Mouse (Mus musculus): ENCODE data around the gene Acot11. TPM values are rescaled to one million over a fixed set of nuclear protein-coding genes. Genes with fewer than 3 reads are reported as not detected.
"Not testable (repeated sequence)": the region's sequence is repeated elsewhere in the genome, so short reads cannot be mapped to it uniquely, and the experiment has no call there.

Gene Acot11
- total RNA-seq, 1 experiment from 2014 or later: 2.4 TPM

GRCm38 (mm10) chr4:106785753-106786540 lies 18.9 kb downstream of the Acot11 start:
- ATAC-seq (ENCODE audit: extremely low read depth, insufficient number of reproducible peaks, low FRiP score, poor library complexity, severe bottlenecking): no peak

DNA sequence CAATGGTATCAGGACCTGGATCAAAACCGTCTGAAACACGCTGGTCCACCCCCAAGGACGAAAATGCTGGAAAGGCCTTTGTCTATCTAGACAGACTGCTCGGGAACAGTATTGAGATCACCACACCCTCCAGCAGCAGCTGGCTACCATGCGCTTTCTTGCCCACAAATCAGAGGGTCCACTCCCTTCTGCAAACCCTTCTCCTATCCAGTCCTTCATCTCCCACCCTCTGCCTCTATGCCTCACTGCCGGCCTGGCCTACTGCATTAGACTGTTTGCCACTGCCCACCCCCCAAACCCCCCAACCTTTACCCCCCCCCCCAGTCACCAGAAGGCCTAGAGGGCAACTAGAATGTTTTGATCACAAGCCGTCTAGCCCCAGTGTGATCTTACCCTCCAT lies 19.5 kb downstream of the Acot11 start:
- no peak for ATAC-seq (ENCODE audit: extremely low read depth, insufficient number of reproducible peaks, low FRiP score, poor library complexity, severe bottlenecking)

GRCm38 (mm10) chr4:106784806-106785205 lies 20.0 kb downstream of the Acot11 start:
- ATAC-seq (ENCODE audit: extremely low read depth, insufficient number of reproducible peaks, low FRiP score, poor library complexity, severe bottlenecking): no peak

- ATAC-seq (ENCODE audit: extremely low read depth, insufficient number of reproducible peaks, low FRiP score, poor library complexity, severe bottlenecking): no peak
These were observed 21.7 kb downstream of the Acot11 start for GRCm38 (mm10) chr4:106783137-106783536.

DNA sequence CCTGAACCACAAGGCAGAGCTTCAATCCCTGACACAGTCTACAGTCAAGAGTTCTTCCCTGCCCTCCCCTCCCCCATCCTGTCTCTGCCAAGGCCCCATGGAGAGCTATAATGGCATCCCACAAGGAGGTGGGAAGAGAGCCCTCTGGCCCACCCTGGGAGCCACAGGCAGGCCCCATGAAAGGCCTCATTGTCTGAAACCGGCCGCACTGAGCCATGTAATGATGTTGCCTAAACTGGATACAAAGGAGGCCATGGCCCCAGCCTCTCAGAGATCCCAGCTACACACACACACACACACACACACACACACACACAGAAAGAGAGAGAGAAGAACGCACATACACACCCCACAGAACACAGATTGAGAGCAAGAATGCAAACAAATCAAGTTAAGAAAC lies 24.8 kb downstream of the Acot11 start:
- ATAC-seq (ENCODE audit: extremely low read depth, insufficient number of reproducible peaks, low FRiP score, poor library complexity, severe bottlenecking): no peak

DNA sequence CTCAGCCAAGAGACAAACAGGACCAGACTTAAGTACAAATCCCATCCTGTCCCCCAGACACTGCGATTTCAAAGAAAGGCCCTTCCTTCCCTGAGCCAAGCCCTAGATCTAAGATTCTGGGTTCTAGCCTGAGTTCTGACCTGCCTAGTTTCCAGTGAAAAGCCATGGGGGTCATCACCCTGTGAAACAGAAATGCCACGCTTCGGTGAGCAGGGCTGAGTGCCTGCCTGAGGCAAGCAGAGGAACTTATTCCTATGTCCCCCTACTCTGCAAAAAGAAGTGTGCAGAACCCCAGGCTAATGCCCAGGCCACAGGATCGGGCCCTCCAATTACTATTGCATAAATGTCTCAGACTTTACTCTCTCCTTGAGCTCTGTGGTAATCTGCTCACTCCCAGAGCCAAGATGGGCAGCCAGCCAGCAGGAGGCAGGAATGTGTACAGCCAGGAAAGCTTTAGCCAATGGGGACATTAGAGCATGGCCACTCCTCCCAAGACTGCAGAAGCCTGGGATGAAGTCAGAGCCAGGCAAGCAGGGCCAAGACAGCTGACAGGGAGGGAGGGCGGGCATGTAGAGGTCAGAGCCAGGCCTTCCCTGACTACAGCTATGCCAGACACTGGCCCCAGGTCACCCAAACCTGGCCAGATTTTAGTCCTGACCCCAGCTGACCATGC lies 26.5 kb downstream of the Acot11 start:
- ATAC-seq (ENCODE audit: extremely low read depth, insufficient number of reproducible peaks, low FRiP score, poor library complexity, severe bottlenecking): no peak

GRCm38 (mm10) chr4:106776998-106777397 lies 27.8 kb downstream of the Acot11 start:
- no peak for ATAC-seq (ENCODE audit: extremely low read depth, insufficient number of reproducible peaks, low FRiP score, poor library complexity, severe bottlenecking)

DNA sequence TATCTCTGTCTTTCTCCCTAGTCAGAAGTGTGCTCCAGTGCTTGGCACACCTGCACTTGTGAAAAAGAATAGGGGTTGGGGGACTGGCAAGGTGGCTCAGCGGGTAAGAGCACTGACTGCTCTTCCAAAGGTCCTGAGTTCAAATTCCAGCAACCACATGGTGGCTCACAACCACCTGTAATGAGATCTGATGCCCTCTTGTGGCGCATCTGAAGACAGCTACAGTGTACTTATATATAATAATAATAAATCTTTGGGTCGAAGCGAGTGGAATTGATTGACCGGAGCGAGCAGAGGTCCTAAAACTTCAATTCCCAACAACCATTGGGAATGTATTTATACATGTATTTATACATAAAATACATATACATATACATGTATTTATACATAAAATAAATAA lies 29.0 kb downstream of the Acot11 start:
- not testable (repeated sequence) for ATAC-seq (ENCODE audit: extremely low read depth, insufficient number of reproducible peaks, low FRiP score, poor library complexity, severe bottlenecking)

DNA sequence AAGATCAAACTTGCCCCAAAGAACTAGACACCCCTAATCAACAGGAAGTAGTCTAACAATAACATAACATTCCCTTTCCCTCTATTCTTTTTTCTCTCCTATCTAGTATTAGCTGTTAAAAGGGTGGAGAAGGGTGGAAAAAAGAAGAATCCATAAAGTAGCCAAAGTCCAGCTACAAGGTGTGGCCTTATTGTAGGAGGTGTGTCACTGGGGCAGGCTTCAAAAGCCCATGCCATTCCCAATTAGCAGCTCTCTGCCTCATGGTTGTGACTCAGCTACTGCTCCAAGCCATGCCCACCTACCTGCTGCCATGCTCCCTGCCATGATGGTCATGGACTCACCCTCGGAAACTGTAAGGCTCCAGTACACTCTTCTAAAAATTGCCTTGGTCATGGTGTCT lies 32.2 kb downstream of the Acot11 start:
- ATAC-seq (ENCODE audit: extremely low read depth, insufficient number of reproducible peaks, low FRiP score, poor library complexity, severe bottlenecking): no peak

DNA sequence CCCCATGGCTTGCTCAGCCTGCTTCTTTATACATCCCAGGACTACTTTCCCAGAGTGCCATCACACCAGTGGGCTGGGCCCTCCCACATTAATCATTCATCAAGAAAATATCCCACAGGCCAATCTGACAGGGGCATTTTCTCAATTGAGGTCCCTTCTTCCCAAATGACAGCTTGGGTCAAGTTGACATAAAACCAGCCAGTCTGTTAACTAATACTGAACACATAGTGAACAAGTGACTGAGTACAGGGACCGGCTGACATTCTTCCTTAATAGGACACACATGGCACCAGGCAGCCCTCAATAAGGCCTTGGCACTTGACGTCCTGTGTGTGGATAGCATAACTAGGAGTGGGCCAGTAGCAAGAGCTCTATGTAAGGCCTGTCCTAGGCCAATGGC lies 35.5 kb downstream of the Acot11 start:
- no peak for ATAC-seq (ENCODE audit: extremely low read depth, insufficient number of reproducible peaks, low FRiP score, poor library complexity, severe bottlenecking)

GRCm38 (mm10) chr4:106764166-106764565 lies 40.6 kb downstream of the Acot11 start:
- no peak for ATAC-seq (ENCODE audit: extremely low read depth, insufficient number of reproducible peaks, low FRiP score, poor library complexity, severe bottlenecking)

DNA sequence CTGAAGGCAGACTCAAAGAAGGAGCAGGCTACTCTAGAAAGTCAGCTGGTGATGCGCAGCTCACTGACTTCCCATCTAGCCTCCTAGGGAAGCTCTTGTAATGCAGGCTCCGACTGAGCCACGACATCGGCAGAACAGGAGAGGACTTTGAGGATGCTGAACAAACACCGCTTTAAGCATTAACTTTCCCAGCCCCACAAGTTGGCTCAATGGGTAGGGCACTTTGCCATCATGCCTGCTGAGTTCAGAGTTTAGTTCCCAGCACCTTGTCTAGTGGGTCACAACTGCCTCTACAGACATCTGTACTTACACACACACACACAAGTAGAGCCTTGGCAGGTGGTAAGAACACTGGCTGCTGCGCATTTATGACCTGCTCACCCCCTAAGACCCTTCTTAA lies 53.1 kb downstream of the Acot11 start:
- ATAC-seq (ENCODE audit: extremely low read depth, insufficient number of reproducible peaks, low FRiP score, poor library complexity, severe bottlenecking): no peak

DNA sequence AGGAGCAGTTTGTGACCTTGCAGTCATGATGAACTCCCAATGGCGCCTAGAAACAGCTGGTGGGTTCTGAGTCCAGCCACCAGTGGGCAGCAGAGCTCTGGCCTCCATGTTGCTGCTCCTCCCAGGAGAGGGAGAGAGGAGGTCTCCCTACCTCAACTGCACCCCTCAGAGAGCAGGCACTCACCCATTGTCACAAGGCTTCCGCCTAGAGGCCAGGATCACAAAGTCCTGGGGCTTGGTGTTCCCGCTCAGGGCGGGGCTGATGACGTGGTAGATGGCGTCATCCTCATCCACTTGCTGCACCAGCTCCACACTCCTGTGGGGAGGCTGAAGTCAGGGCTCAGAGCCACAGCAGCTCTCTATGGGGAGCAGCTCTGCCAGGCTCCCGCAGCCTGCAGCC lies 55.1 kb downstream of the Acot11 start:
- no peak for ATAC-seq (ENCODE audit: extremely low read depth, insufficient number of reproducible peaks, low FRiP score, poor library complexity, severe bottlenecking)

- ATAC-seq (ENCODE audit: extremely low read depth, insufficient number of reproducible peaks, low FRiP score, poor library complexity, severe bottlenecking): no peak
These were observed 57.7 kb downstream of the Acot11 start for GRCm38 (mm10) chr4:106747001-106747580.

DNA sequence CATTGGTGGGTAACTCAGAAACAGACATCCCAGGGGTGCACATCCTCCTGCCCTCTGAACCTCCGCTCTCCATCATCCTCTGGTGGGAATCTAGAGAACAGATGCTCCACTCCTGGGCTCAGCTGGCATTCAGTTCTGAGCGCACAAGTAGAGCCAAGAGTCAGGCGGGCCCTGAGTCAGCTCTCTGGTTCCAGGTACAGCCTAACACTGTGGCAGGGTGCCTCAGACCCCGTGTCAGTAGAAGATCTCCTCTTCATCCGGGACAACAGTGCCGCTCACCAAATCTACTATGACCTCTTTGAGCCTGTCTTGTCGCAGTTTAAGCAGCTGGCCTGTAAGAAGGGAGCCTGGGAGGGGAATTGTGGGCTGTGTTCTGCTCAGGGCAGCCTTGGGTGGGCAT lies 58.9 kb downstream of the Acot11 start:
- no peak for ATAC-seq (ENCODE audit: extremely low read depth, insufficient number of reproducible peaks, low FRiP score, poor library complexity, severe bottlenecking)

GRCm38 (mm10) chr4:106737904-106738303 lies 66.9 kb downstream of the Acot11 start:
- no peak for ATAC-seq (ENCODE audit: extremely low read depth, insufficient number of reproducible peaks, low FRiP score, poor library complexity, severe bottlenecking)

DNA sequence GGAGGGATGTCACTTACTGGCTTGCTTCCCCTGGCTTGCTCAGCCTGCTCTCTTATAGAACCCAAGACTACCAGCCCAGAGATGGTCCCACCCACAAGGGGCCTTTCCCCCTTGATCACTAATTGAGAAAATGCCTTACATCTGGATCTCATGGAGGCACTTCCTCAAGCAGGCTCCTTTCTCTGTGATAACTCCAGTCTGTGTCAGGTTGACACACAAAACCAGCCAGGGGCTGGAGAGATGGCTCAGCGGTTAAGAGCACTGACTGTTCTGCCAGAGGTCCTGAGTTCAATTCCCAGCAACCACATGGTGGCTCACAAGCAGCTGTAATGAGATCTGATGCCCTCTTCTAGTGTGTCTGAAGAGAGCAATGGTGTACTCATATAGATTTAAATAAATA lies 67.9 kb downstream of the Acot11 start:
- not testable (repeated sequence) for ATAC-seq (ENCODE audit: extremely low read depth, insufficient number of reproducible peaks, low FRiP score, poor library complexity, severe bottlenecking)

GRCm38 (mm10) chr4:106733636-106734035 lies 71.2 kb downstream of the Acot11 start, which contains the start of gene Fam151a:
Fam151a (plus strand) TSS chr4:106733889.
- no peak for ATAC-seq (ENCODE audit: extremely low read depth, insufficient number of reproducible peaks, low FRiP score, poor library complexity, severe bottlenecking)

DNA sequence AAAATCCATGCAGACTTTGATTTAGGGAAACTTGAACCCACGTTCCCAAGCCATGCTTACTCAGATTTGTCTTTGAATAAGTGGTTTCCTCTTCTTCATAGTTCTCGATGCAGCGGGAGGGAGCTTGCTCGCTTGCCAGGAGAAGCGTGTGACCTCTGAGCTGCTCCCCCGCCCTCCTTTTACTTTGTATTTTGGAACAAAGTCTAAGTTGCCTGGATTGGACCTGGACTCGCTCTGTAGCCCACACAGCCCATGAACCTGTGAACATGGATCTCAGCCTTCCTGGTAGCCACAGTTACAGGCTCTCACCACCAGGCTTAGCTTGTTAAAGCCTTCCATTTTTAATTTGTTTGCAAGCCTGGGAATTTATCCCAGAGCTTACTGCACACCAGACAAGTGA lies 74.0 kb downstream of the Acot11 start, which contains the start of gene Mroh7:
Gene Mroh7 (minus strand): TSS at position 112 of the 400 bp plus-strand sequence.
- ATAC-seq (ENCODE audit: extremely low read depth, insufficient number of reproducible peaks, low FRiP score, poor library complexity, severe bottlenecking): no peak

DNA sequence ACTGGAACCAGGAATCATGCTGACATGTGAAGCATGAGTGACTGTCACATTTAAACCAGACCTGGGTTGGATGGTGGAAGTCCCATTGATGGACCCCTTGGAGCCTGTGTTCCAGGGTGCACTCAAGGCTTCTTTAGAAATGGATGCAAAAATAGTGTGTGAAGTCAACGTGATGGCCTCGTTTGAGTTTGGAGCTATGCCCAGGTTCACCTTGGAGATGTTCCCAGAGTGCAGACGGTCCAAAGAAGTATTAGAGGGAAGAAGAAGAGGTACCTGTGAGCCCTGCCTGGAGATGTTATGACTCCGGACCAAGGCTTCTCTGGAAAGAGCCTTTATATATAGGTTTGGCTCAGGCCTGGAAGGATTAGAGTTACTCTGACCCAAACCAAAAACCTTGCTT lies 84.2 kb downstream of the Acot11 start:
- ATAC-seq (ENCODE audit: extremely low read depth, insufficient number of reproducible peaks, low FRiP score, poor library complexity, severe bottlenecking): no peak
